8 mouse cellular contexts compared by ENCODE assay signal in the genomic region with DNA sequence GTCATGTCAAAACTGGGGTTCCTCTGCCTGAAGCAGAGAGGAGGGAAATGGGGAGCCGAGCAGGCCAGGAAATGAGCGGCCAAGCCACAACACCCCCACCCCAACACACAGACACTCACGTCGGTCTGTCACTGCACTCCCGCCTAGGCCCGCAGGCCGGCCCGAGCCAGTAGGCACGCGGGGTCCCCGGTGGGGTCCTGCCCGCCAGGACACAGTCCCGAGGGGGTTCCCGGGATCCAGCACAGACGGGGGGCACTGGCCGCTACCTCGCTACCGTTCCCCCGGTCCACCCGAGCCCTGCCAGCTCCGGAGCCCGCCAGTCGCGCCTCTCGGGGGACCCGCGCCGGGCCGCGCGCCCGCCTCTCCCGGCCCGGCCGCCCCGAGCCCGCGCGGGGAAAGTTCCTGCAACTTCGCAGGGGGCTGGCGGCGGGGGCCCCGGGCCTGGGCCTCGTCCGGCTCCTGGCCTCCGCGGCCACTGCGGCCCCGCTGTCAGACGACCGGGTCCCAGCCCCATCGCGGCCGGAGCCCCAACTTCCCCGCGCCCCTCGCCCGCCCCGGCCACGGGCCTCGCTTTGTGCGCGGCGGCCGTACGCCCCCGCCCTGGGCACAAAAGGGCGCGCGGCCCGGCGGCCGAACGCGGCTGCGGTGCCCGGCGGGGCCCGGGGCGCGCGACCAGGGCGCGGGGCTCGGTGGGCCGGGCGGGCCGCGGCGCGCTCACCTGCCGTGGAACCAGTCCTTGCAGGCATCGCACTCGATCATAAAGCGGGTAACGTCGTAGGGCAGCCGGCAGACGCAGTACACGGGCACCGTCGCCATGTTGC. TPM values are rescaled to one million over a fixed set of nuclear protein-coding genes. Genes with fewer than 3 reads are reported as not detected.
DNase-seq lines count a peak whose midpoint lies in the region; ATAC-seq and TF ChIP-seq lines count a peak whose summit lies in the region.

No protein-coding gene starts in this region.

- no peak for TF ChIP-seq CTCF in lung, embryonic 14.5 days (IDR thresholded peaks at IDR 0.05; ENCODE audit: low read depth)
- no peak for TF ChIP-seq CTCF in forebrain, postnatal 0 days (IDR thresholded peaks at IDR 0.05; ENCODE audit: low read depth)
- TF ChIP-seq CTCF in olfactory bulb, adult 2 months (IDR thresholded peaks at IDR 0.05; ENCODE audit: insufficient read depth, low read depth, low read length), result no peak

- peak overlapping the region; percentile 99 for H3K9ac ChIP-seq in lung, embryonic 14.5 days
- peak overlapping the region; percentile 91 for H3K9ac ChIP-seq in forebrain, postnatal 0 days
- H3K9ac ChIP-seq in hindbrain, embryonic 16.5 days (ENCODE audit: low read depth, low read length), result peak overlapping the region; percentile 97
- H3K9ac ChIP-seq in lung, embryonic 15.5 days, result peak overlapping the region; percentile 96

- H3K27me3 ChIP-seq in lung, embryonic 14.5 days (ENCODE audit: insufficient read depth, low read length), result no peaks in the 10 kb centered on the region
- H3K27me3 ChIP-seq in forebrain, postnatal 0 days (ENCODE audit: insufficient read depth, low read length), result no peaks in the 10 kb centered on the region
- no peaks in the 10 kb centered on the region for H3K27me3 ChIP-seq in hindbrain, embryonic 16.5 days (replicated peaks; ENCODE audit: control insufficient read depth, insufficient read depth, low read length)
- no peaks in the 10 kb centered on the region for H3K27me3 ChIP-seq in lung, embryonic 15.5 days

- H3K9me3 ChIP-seq in lung, embryonic 14.5 days (ENCODE audit: low read depth, low read length), result no peaks in the 10 kb centered on the region
- H3K9me3 ChIP-seq in forebrain, postnatal 0 days (ENCODE audit: low read length), result no peaks in the 10 kb centered on the region
- no peaks in the 10 kb centered on the region for H3K9me3 ChIP-seq in hindbrain, embryonic 16.5 days (ENCODE audit: control insufficient read depth, low read length)
- no peaks in the 10 kb centered on the region for H3K9me3 ChIP-seq in lung, embryonic 15.5 days

- H3K27ac ChIP-seq in lung, embryonic 14.5 days (ENCODE audit: low read depth), result peak overlapping the region; percentile 95
- peak overlapping the region; percentile 90 for H3K27ac ChIP-seq in forebrain, postnatal 0 days (ENCODE audit: low read depth, low read length)
- H3K27ac ChIP-seq in hindbrain, embryonic 16.5 days (ENCODE audit: low read depth, low read length), result peak overlapping the region; percentile 69
- H3K27ac ChIP-seq in lung, embryonic 15.5 days, result peak overlapping the region; percentile 85
- peak overlapping the region; percentile 22 for H3K27ac ChIP-seq in olfactory bulb, adult 2 months (ENCODE audit: insufficient read depth, low read depth, low read length)

- TF ChIP-seq POLR2A in olfactory bulb, adult 2 months (IDR thresholded peaks at IDR 0.05; ENCODE audit: insufficient read depth, low read depth, low read length), result no peak

- DNase-seq in lung, embryonic 14.5 days, result peak; percentile 46
- DNase-seq in lung, postnatal 36 days, result no peak
- DNase-seq in brain, adult 2 months (ENCODE audit: low read depth, low spot score), result peak; percentile 35
- DNase-seq in forebrain, postnatal 0 days, result peak; percentile 36
- peak; percentile 66 for DNase-seq in yolk sac, embryonic 10.5 days (ENCODE audit: low spot score)

- H3K36me3 ChIP-seq in lung, embryonic 14.5 days (ENCODE audit: insufficient read depth), result no peaks in the 10 kb centered on the region
- no peaks in the 10 kb centered on the region for H3K36me3 ChIP-seq in forebrain, postnatal 0 days (ENCODE audit: insufficient read depth)
- no peaks in the 10 kb centered on the region for H3K36me3 ChIP-seq in hindbrain, embryonic 16.5 days (ENCODE audit: control insufficient read depth, insufficient read depth, low read length)
- H3K36me3 ChIP-seq in lung, embryonic 15.5 days, result no peaks in the 10 kb centered on the region

- peak; percentile 46; the same call in 1 of the 2 replicates for ATAC-seq in lung, embryonic 14.5 days (ENCODE audit: insufficient read depth)
- ATAC-seq in forebrain, postnatal 0 days, result peak; percentile 42
- peak; percentile 31 for ATAC-seq in hindbrain, embryonic 16.5 days
- peak; percentile 20; the same call in 1 of the 2 replicates for ATAC-seq in lung, embryonic 15.5 days (ENCODE audit: borderline replicate concordance, extremely low read depth, low FRiP score, low TSS enrichment)

- peak overlapping the region; percentile 94 for H3K4me2 ChIP-seq in lung, embryonic 14.5 days
- peak overlapping the region; percentile 85 for H3K4me2 ChIP-seq in forebrain, postnatal 0 days (ENCODE audit: low read depth)
- H3K4me2 ChIP-seq in hindbrain, embryonic 16.5 days (ENCODE audit: low read length), result peak overlapping the region; percentile 89
- H3K4me2 ChIP-seq in lung, embryonic 15.5 days, result peak overlapping the region; percentile 61

- H3K4me1 ChIP-seq in lung, embryonic 14.5 days (ENCODE audit: insufficient read depth), result peaks cover 15% of the 10 kb centered on the region
- peaks cover 20% of the 10 kb centered on the region for H3K4me1 ChIP-seq in forebrain, postnatal 0 days (ENCODE audit: insufficient read depth)
- H3K4me1 ChIP-seq in hindbrain, embryonic 16.5 days (ENCODE audit: control insufficient read depth, insufficient read depth, low read depth, low read length), result peaks cover 20% of the 10 kb centered on the region
- peaks cover 36% of the 10 kb centered on the region for H3K4me1 ChIP-seq in lung, embryonic 15.5 days
- H3K4me1 ChIP-seq in olfactory bulb, adult 2 months (ENCODE audit: control insufficient read depth, insufficient read depth, low read length), result peaks cover 37% of the 10 kb centered on the region

- H3K4me3 ChIP-seq in lung, embryonic 14.5 days (ENCODE audit: low read depth, low read length), result peak overlapping the region; percentile 88
- peak overlapping the region; percentile 91 for H3K4me3 ChIP-seq in forebrain, postnatal 0 days (ENCODE audit: low read depth, low read length)
- H3K4me3 ChIP-seq in hindbrain, embryonic 16.5 days (ENCODE audit: low read length), result peak overlapping the region; percentile 92
- peak overlapping the region; percentile 81 for H3K4me3 ChIP-seq in lung, embryonic 15.5 days
- peak overlapping the region; percentile 88 for H3K4me3 ChIP-seq in olfactory bulb, adult 2 months (ENCODE audit: insufficient read depth, low read depth, low read length)

- under 1% methylated on average over 85 of the region's 102 CpGs for WGBS in lung, embryonic 14.5 days
- 1% methylated on average over 70 of the region's 102 CpGs for WGBS in forebrain, postnatal 0 days
- WGBS in hindbrain, embryonic 16.5 days, result under 1% methylated on average over 37 of the region's 102 CpGs
- WGBS in lung, embryonic 15.5 days, result under 1% methylated on average over 81 of the region's 102 CpGs
- 2% methylated on average over 99 of the region's 102 CpGs for WGBS in olfactory bulb, adult 2 months

RNA-seq across cellular contexts. Expression of a gene that starts 0.8 kb away (rescaled TPM):
- 11.1 and 12.2 TPM in 2 replicates for polyA plus RNA-seq in lung, embryonic 14.5 days (2014; fragmentation: Nextera tagmentation; extraction: Ambion mirVana)
- total RNA-seq in forebrain, postnatal 0 days (2014; rRNA removed), result 21.5 and 30.3 TPM in 2 replicates
- 3.7 and 4.7 TPM in 2 replicates for polyA plus RNA-seq in forebrain, postnatal 0 days (2015; fragmentation: Nextera tagmentation; extraction: Ambion mirVana)
- polyA plus RNA-seq in hindbrain, embryonic 16.5 days (2015; fragmentation: Nextera tagmentation; extraction: Ambion mirVana), result 6.1 and 7.2 TPM in 2 replicates
- 8.0 and 8.3 TPM in 2 replicates for polyA plus RNA-seq in lung, embryonic 15.5 days (2015; fragmentation: Nextera tagmentation; extraction: Ambion mirVana)
- 83.3 TPM in 1 of 2 replicates, not detected in the other for polyA plus RNA-seq in olfactory bulb, adult 2 months (2012; ENCODE audit: insufficient read depth, insufficient read length, low replicate concordance, missing spikeins)

Comparison
In these comparisons a context has a peak if more than half of its experiments do, and no peak if none do; other contexts are left out.
1. H3K27ac ChIP-seq: peak in every context shown above with its lines; median percentile 95 in lung, embryonic 14.5 days; 90 in forebrain, postnatal 0 days; 85 in lung, embryonic 15.5 days; 69 in hindbrain, embryonic 16.5 days; 22 in olfactory bulb, adult 2 months.